Mouse (Mus musculus): ENCODE data around the gene Ctxn1. TPM values are rescaled to one million over a fixed set of nuclear protein-coding genes. Genes with fewer than 3 reads are reported as not detected.

Gene Ctxn1
- polyA plus RNA-seq (2014; fragmentation: Illumina TruSeq; extraction: RNeasy Lipid Tissue Mini Kit (QIAGEN cat#74804); ENCODE audit: low read depth, low replicate concordance), result 5.3 TPM

GRCm38 (mm10) chr8:4259125-4259804 lies at the start of gene Ctxn1:
Ctxn1 (minus strand) TSS chr8:4259274.

DNA sequence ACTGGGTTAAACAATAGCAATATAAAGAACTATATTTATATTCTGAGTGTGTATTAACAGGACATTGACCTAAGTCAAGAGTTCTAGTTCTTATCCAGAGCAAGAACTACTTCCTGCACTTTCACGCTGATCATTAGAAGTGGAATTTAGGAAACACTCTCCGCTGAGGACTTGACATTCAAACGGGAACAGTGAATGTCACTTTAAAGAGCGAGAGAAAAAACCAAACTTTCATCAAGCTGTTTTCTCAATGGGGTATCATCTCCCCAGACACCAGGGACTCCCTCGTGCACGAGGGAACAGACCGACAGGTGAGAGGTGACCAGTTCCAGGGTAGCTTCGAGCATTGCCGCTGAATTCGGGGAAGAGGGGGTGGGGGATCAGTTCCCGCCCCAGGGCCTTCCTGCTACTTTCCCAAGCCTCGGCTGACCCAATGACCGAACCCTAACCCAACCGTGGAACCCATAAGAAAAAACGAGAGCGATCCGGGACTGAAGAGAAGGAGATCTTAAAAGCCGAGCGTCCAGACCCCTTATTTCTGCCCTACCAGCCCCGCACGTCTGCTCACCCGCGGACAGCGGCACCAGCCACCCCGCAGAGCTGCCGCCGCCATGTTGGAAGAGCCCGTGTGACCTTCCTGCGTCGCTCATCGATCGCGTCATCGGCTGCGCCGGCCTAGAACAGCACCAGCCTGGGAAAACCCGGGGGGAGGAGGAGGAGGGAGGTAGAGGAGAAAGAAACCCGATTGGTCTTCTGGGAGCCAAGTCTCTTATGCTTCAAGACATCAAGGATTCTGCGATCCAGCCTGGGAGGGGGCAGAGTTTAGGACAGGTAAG lies 16.4 kb upstream of the Ctxn1 start, which contains the start of gene Timm44:
Gene Timm44 (minus strand): TSS at position 639 of the 836 bp plus-strand sequence.

DNA sequence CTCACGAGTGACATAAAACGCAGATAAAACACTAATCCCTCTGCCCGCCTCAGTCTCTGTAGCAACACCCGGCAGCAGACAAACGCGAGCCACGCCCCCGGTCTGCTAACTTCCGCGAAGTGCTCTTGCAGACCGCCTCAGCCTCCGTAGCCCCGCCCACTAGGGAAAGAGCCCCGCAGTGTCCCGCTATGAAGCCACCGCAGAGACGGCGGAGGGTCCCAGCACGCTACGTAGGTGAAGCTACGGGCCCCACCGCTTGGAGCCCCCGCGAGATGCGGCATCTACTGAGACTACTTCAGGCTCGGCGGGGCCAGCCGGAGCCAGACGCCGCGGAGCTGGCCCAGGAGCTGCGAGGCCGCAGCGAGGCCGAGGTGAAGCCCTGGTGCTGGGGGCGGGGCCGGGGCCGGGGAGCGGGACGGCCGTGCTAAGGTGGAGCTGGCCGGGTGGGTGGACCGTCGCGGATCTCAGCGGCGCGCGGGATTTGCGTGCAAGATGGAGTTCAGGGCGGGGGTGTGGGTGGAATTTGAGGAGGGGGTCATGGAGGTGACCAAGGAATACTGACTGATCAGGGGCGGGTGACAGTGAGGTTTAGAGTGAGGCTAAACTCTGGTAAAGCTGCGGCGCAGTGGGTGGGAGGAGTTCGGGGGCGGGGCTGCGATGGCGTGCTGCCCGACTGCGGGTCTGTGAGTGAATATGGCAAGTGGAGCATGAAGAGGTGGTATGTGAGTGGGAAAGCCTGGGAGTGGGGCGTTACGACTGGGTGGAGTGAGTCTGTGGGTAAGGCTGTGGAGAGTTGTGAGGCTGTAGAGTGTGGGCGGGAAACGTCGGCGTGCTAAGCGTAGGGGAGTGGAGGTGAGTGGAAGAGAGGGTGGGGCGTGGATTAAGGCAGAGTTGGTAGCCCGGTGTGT lies 5.9 kb downstream of the Ctxn1 start, which contains the start of gene Snapc2:
Gene Snapc2 (plus strand): TSS at position 147 of the 908 bp plus-strand sequence.

DNA sequence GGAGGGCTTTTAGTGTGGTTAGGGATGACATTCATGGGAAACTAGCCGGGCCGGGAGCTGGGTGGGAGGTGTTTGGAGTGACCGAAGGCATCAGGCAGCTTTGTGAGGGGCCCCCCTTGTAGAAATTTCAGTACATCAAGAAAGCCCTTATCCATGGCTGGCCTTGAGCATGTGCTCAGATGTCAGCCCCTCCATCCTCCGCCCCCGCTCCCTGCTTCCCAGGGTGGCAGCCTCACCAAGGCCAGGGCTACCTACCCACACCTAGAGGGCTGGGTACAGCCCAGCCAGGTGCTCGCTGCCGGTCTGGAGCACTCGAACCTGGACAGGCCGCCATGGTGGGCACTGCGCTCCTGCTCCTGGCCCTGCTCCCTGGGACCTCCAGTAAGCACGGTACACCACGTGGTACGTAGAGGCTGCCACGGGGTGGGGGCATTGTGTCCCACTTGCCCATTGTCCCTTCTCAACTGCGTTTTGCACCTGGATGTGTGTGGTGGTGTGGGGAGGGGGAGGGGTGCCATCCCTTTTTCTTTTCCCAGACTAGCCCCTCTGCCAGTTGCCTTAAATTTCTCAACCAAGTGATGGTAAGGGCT lies 11.0 kb downstream of the Ctxn1 start, which contains the start of gene Tgfbr3l:
Gene Tgfbr3l (plus strand): TSS at position 264 of the 590 bp plus-strand sequence.

DNA sequence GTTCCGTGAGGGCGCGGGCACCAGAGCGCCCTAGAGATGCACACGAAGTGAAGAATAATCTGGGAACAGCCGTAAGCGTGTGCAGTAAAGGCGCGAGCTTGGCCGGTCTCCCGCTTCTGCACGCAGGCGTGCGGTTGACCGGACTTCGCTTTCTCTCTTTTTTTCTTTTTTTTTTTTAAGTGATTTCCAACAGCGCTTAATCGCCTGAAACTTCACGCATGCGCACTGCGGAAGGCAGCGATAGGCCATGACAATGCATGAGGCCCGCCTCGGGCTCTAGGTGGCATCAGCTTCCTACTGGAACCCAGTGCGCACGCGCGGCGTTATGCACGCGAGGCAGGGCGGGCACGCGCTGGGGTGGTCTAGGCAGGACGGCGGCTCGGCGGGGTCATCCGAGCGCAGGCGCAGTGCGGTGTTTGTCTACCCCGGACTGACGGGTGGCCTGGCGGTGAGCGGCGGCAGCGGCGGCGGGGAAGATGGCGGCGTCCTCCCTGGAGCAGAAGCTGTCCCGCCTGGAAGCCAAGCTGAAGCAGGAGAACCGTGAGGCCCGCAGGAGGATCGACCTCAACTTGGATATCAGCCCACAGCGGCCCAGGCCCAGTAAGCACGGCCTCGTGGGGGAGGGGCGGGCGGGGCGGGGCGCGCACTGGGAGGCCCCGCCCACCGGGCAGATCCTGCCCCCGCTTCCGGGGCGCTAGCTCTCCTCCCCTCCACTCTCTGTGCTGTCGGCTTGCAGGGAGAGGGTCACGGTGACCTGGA lies 20.5 kb downstream of the Ctxn1 start, which contains the start of the genes Map2k7 and Gm49320:
Gene Map2k7 (plus strand): TSS at position 307 of the 759 bp plus-strand sequence.
Gene Gm49320 (plus strand): TSS at position 432 of the 759 bp plus-strand sequence.

DNA sequence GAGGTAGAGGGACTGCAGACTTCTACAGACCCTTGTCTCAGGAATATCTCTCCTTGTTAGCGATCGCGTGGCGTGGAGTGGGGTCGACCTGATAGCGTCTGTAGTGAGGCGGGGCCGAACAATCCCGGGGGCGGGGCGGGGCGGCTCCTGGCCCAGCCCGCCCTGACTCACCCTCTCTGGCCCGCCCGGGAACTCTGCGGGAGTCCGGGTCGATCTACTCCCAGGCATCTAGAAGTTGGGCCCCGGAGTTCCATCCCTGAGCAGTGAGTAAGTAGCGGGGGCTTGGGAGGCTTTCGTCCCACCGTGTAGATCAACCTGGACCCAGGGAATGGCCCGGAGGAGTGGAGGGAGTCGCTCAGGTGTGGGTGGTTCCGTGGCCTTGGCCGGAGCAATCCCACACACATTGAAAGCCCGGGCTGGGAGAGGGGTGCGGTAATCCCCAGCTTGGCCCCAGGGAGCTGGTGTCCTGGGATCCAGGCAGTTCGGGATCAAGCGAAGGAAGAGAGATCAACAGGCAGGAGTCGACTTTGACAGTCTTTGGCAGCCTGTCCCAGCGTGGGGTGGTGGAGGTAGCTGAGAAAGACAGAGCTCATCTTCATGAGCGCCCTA lies 32.2 kb downstream of the Ctxn1 start, which contains the start of gene Lrrc8e:
Gene Lrrc8e (plus strand): TSS at position 89 of the 609 bp plus-strand sequence.

DNA sequence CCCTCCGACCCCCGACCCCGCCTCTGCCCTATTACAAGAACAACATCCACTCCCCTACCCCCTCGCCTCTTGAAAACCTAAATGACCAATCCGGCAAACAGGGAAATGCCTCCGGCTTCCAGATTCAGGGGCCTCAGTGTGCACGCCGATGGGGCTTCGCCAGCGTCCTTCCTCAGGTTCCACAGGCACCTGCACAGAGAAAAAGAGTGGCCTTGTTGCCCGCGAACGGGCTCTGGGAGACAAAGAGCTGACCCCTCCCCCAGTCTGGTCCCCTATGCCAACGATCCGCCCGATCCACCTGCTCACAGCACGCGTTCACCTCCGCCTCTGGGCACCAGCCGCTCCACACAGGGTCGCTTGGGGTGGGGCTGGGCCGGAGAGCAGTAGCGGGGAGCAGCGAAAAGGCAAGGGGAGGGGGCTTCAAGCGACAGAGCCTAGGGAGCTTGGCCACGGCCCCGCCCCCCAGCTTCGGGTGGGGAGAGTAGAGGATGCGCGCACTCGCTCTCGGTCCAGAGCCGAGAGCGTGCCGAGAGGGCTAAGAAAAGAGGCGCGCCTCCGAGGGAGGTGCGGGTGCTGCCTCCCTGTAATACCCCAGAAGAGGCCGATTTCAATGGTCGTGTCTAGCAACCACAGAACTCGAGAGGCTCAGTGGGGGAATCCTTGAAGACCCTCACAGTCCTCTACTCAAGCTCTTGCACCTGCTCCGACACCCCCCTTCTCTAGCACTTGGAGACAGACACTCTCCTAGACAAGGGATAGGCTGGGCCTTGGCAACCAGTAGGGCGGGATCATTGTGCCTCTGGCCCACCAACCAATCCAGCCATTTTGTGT lies 42.1 kb downstream of the Ctxn1 start, which contains the start of gene Prr36:
Gene Prr36 (minus strand): TSS at position 669 of the 831 bp plus-strand sequence.

Other genes starting within 250 kb of the Ctxn1 start
- gene Cd209f, start 153.4 kb downstream of the Ctxn1 start, polyA plus RNA-seq (2014; fragmentation: Illumina TruSeq; extraction: RNeasy Lipid Tissue Mini Kit (QIAGEN cat#74804); ENCODE audit: low read depth, low replicate concordance), result 0.57 TPM
- not detected for gene Cd209g, start 125.2 kb downstream of the Ctxn1 start, polyA plus RNA-seq (2014; fragmentation: Illumina TruSeq; extraction: RNeasy Lipid Tissue Mini Kit (QIAGEN cat#74804); ENCODE audit: low read depth, low replicate concordance)
- 19.4 TPM for gene Evi5l, start 92.7 kb downstream of the Ctxn1 start, polyA plus RNA-seq (2014; fragmentation: Illumina TruSeq; extraction: RNeasy Lipid Tissue Mini Kit (QIAGEN cat#74804); ENCODE audit: low read depth, low replicate concordance)
- gene Prr36, start 41.8 kb downstream of the Ctxn1 start, polyA plus RNA-seq (2014; fragmentation: Illumina TruSeq; extraction: RNeasy Lipid Tissue Mini Kit (QIAGEN cat#74804); ENCODE audit: low read depth, low replicate concordance), result 0.07 TPM
- 0.10 TPM for gene Lrrc8e, start 32.4 kb downstream of the Ctxn1 start, polyA plus RNA-seq (2014; fragmentation: Illumina TruSeq; extraction: RNeasy Lipid Tissue Mini Kit (QIAGEN cat#74804); ENCODE audit: low read depth, low replicate concordance)
- gene Map2k7, start 20.5 kb downstream of the Ctxn1 start, polyA plus RNA-seq (2014; fragmentation: Illumina TruSeq; extraction: RNeasy Lipid Tissue Mini Kit (QIAGEN cat#74804); ENCODE audit: low read depth, low replicate concordance), result 25.7 TPM
- gene Gm49320, start 20.4 kb downstream of the Ctxn1 start, polyA plus RNA-seq (2014; fragmentation: Illumina TruSeq; extraction: RNeasy Lipid Tissue Mini Kit (QIAGEN cat#74804); ENCODE audit: low read depth, low replicate concordance), result 0.60 TPM
- gene Tgfbr3l, start 11.1 kb downstream of the Ctxn1 start, polyA plus RNA-seq (2014; fragmentation: Illumina TruSeq; extraction: RNeasy Lipid Tissue Mini Kit (QIAGEN cat#74804); ENCODE audit: low read depth, low replicate concordance), result 6.6 TPM
- gene Snapc2, start 6.2 kb downstream of the Ctxn1 start, polyA plus RNA-seq (2014; fragmentation: Illumina TruSeq; extraction: RNeasy Lipid Tissue Mini Kit (QIAGEN cat#74804); ENCODE audit: low read depth, low replicate concordance), result 2.1 TPM
- 105 TPM for gene Timm44, start 16.6 kb upstream of the Ctxn1 start, polyA plus RNA-seq (2014; fragmentation: Illumina TruSeq; extraction: RNeasy Lipid Tissue Mini Kit (QIAGEN cat#74804); ENCODE audit: low read depth, low replicate concordance)
- gene Ccl25, start 65.9 kb upstream of the Ctxn1 start, polyA plus RNA-seq (2014; fragmentation: Illumina TruSeq; extraction: RNeasy Lipid Tissue Mini Kit (QIAGEN cat#74804); ENCODE audit: low read depth, low replicate concordance), result 23.5 TPM
- gene Elavl1, start 66.1 kb upstream of the Ctxn1 start, polyA plus RNA-seq (2014; fragmentation: Illumina TruSeq; extraction: RNeasy Lipid Tissue Mini Kit (QIAGEN cat#74804); ENCODE audit: low read depth, low replicate concordance), result 35.2 TPM
- gene Cers4, start 233.8 kb upstream of the Ctxn1 start, polyA plus RNA-seq (2014; fragmentation: Illumina TruSeq; extraction: RNeasy Lipid Tissue Mini Kit (QIAGEN cat#74804); ENCODE audit: low read depth, low replicate concordance), result 1.2 TPM

Measured in testis, adult 10 weeks (tissue).